Mouse (Mus musculus) liver, postnatal 0 days (tissue): ENCODE measurements around the gene Olfr1002.

Experiments used
- CTCF ChIP-seq: sonication (generic); IDR thresholded peaks from 2 replicates; pipeline ENCODE4 v1.5.1; 2016; ENCODE audit warnings: antibody characterized with exemption, low read depth
- EP300 ChIP-seq: IDR thresholded peaks from 2 replicates; pipeline ENCODE4 v1.6.1; 2016; ENCODE audit warnings: antibody characterized with exemption, low read depth, mild to moderate bottlenecking

GRCm38 (mm10) chr2:85611803-85612202 is 38.7 kb downstream of the Olfr1002 start, which contains the start of gene Olfr1000:
- TF ChIP-seq CTCF (no peak), EP300 (no peak)
